Comparison of ENCODE assay signal across 9 mouse cellular contexts in the genomic region with DNA sequence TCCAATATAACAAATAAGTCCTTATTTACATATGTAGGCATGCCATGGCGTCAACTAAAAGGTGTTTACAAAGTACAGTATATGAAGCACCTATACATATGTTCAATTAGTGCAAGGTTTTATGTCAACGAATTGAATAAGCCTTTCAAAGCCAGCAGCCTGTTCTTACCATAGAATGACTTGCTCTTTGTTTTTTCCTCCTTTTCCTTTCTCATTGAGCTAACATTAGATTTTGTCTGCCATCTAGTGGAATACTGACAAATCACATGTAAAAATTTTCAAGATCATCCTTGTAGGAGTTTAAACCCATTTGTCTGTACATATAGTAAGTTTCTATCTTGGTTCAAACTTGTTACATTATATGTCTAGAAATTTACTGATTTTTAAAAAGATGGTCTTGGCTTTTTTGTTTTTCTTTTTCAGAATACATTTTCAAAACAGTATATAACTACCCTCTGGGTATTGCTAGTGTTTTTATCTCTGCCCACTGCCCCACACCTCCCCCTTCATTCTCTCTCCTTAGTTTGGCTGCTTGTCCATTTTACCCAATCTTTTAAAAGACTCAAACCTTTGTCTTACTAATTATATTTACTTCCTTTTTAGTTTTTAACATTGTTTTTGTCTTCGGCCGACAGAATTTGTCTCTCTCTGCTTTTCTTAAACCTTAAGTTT.
A peak's percentile ranks its signal among the peaks of the same experiment; 100 is the strongest.
DNase-seq lines count a peak whose midpoint lies in the region; ATAC-seq and TF ChIP-seq lines count a peak whose summit lies in the region.
"Had no signal": no experiment of that assay in that cellular context is flagged by ENCODE, and none has a peak within 500 bp of the region (broad histone marks: within the 10 kb centered on the region; RNA-seq: fewer than 3 reads in every experiment).

No protein-coding gene starts in this region.

- WGBS in lung, adult 2 months = 59% methylated on average over 4 of the region's 4 CpGs
- 67% methylated on average over 4 of the region's 4 CpGs for WGBS in hindbrain, embryonic 12.5 days
- WGBS in liver, embryonic 11.5 days = 67% methylated on average over 4 of the region's 4 CpGs

- TF ChIP-seq CTCF in lung, adult 2 months (IDR thresholded peaks at IDR 0.05; ENCODE audit: insufficient read depth, low read length) = peak; percentile 8; the same call in 1 of the 2 replicates

- H3K36me3 ChIP-seq in hindbrain, embryonic 12.5 days = no peaks in the 10 kb centered on the region
- no peaks in the 10 kb centered on the region for H3K36me3 ChIP-seq in liver, embryonic 11.5 days (ENCODE audit: control insufficient read depth, insufficient read depth, low read length)

- H3K9ac ChIP-seq in hindbrain, embryonic 12.5 days = no peak overlapping the region
- no peak overlapping the region for H3K9ac ChIP-seq in liver, embryonic 11.5 days (ENCODE audit: low read depth, low read length)

- TF ChIP-seq POLR2A in lung, adult 2 months (IDR thresholded peaks at IDR 0.05; ENCODE audit: borderline replicate concordance, extremely low read depth, low read depth, low read length) = no peak

- peak; percentile 71 for ATAC-seq in hindbrain, embryonic 12.5 days (ENCODE audit: low FRiP score)
- no peak for ATAC-seq in liver, embryonic 11.5 days (replicated peaks; ENCODE audit: low FRiP score)

- no peaks in the 10 kb centered on the region for H3K4me1 ChIP-seq in lung, adult 2 months (ENCODE audit: control insufficient read depth, insufficient read depth, low read length)
- no peaks in the 10 kb centered on the region for H3K4me1 ChIP-seq in hindbrain, embryonic 12.5 days
- no peaks in the 10 kb centered on the region for H3K4me1 ChIP-seq in liver, embryonic 11.5 days (replicated peaks; ENCODE audit: control insufficient read depth, insufficient read depth, low read length)

- no peaks in the 10 kb centered on the region for H3K9me3 ChIP-seq in hindbrain, embryonic 12.5 days (replicated peaks)
- H3K9me3 ChIP-seq in liver, embryonic 11.5 days (ENCODE audit: control insufficient read depth, low read length) = no peaks in the 10 kb centered on the region

- no peak overlapping the region for H3K27ac ChIP-seq in hindbrain, embryonic 12.5 days
- no peak overlapping the region for H3K27ac ChIP-seq in liver, embryonic 11.5 days (ENCODE audit: low read depth, low read length)

- no peaks in the 10 kb centered on the region for H3K27me3 ChIP-seq in hindbrain, embryonic 12.5 days
- no peaks in the 10 kb centered on the region for H3K27me3 ChIP-seq in liver, embryonic 11.5 days (replicated peaks; ENCODE audit: control insufficient read depth, insufficient read depth, low read length)

- H3K4me3 ChIP-seq in lung, adult 2 months (replicated peaks; ENCODE audit: extremely low read depth, low read depth, low read length) = no peak overlapping the region
- no peak overlapping the region for H3K4me3 ChIP-seq in hindbrain, embryonic 12.5 days
- H3K4me3 ChIP-seq in liver, embryonic 11.5 days (ENCODE audit: low read depth, low read length) = no peak overlapping the region
- H3K4me3 ChIP-seq: erythroblast, embryonic 14.5 days had no signal

- H3K4me2 ChIP-seq in hindbrain, embryonic 12.5 days (replicated peaks) = no peak overlapping the region
- no peak overlapping the region for H3K4me2 ChIP-seq in liver, embryonic 11.5 days

- no peak for DNase-seq in lung, adult 2 months
- DNase-seq in lung, postnatal 4 days = no peak
- peak; percentile 65 for DNase-seq in brain, embryonic 18.5 days (ENCODE audit: low read depth, low spot score)
- peak; percentile 82 for DNase-seq in retina, embryonic 14.5 days (ENCODE audit: low spot score)
- no peak for DNase-seq in right cerebral cortex, postnatal 4 days
- DNase-seq in liver, embryonic 11.5 days (ENCODE audit: low spot score) = no peak
- DNase-seq in right cerebral cortex, adult 2 months (ENCODE audit: low spot score in 2 of 2) = no peak

Comparison
In these comparisons a context has a peak if more than half of its experiments do, and no peak if none do; other contexts are left out.
1. DNase-seq: peak in brain, embryonic 18.5 days (single experiment) and retina, embryonic 14.5 days (single experiment); none in lung, adult 2 months (single experiment), lung, postnatal 4 days (0 of 2), right cerebral cortex, postnatal 4 days (single experiment), liver, embryonic 11.5 days (single experiment) and right cerebral cortex, adult 2 months (0 of 2).